Mouse (Mus musculus): ENCODE results near the gene Prnp. TPM values are rescaled to one million over a fixed set of nuclear protein-coding genes. Genes with fewer than 3 reads are reported as not detected.
A peak's percentile ranks its signal among the peaks of the same experiment; 100 is the strongest.

Gene Prnp
- polyA plus RNA-seq, 2 experiments, result 36.1 to 39.1 TPM

- no peaks in the 10 kb centered on the region for H3K4me1 ChIP-seq (ENCODE audit: control insufficient read depth, insufficient read depth, low read length)
- no peak overlapping the region for H3K27ac ChIP-seq (replicated peaks; ENCODE audit: low read depth, low read length)
- peak; percentile 72 for ATAC-seq (ENCODE audit: low FRiP score, low read depth)
- no peaks in the 10 kb centered on the region for H3K36me3 ChIP-seq (ENCODE audit: control insufficient read depth, insufficient read depth, low read length)
- DNase-seq (ENCODE audit: low spot score), result peak; percentile 59
- no peaks in the 10 kb centered on the region for H3K27me3 ChIP-seq (ENCODE audit: control insufficient read depth, insufficient read depth, low read length)
- no peak overlapping the region for H3K4me2 ChIP-seq (replicated peaks; ENCODE audit: low read depth, low read length, severe bottlenecking)
- no peak overlapping the region for H3K9ac ChIP-seq (ENCODE audit: low read depth, low read length, severe bottlenecking)
- WGBS, result 46% methylated on average over 9 of the region's 9 CpGs
- peaks cover 6% of the 10 kb centered on the region; the same call in 1 of the 2 replicates for H3K9me3 ChIP-seq (ENCODE audit: control insufficient read depth, low read length)
- no peak overlapping the region for H3K4me3 ChIP-seq (replicated peaks; ENCODE audit: low read length)
- no peak for TF ChIP-seq POLR2A (IDR thresholded peaks at IDR 0.05; ENCODE audit: borderline replicate concordance, extremely low read depth, insufficient read depth, insufficient read length)
Measured at GRCm38 (mm10) chr2:131980866-131981265, 71.1 kb downstream of the Prnp start.

DNA sequence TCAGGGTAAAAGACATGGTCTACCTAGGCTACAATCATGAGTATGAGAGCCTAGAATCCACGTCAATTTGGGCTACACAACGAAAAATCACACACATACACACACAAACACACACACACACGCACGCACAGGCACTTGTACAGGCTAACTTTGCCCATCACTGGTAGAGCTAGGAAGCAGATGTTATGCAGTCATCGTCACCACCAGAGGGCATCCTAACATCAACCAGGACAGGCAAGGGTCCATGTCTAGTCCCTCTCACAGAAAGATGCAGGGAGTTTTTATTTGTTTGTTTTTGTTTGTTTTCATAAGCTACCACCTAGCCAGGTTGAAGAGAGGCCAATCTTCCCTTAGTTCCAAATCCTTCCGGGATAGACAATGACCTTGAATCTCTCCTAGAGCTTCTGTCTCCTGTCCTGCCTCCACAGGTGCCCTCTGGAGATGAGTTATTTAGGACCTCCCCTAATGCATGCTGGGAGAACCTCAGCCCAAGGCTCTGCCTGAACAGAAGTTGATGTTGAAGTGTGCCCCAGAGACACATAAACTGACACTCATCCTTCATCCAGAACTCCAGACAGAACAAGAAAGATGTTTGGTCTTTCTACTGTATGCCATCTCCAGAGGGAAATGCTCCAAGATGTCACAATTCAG lies 72.9 kb downstream of the Prnp start:
- TF ChIP-seq POLR2A (IDR thresholded peaks at IDR 0.05; ENCODE audit: borderline replicate concordance, extremely low read depth, insufficient read depth, insufficient read length), result no peak
- Histone ChIP-seq H3K4me1 (ENCODE audit: control insufficient read depth, insufficient read depth, low read length) (no peaks in the 10 kb centered on the region), H3K27me3 (ENCODE audit: control insufficient read depth, insufficient read depth, low read length) (no peaks in the 10 kb centered on the region), H3K4me3 (replicated peaks; ENCODE audit: low read length) (no peak overlapping the region), H3K27ac (replicated peaks; ENCODE audit: low read depth, low read length) (no peak overlapping the region), H3K4me2 (replicated peaks; ENCODE audit: low read depth, low read length, severe bottlenecking) (no peak overlapping the region), H3K36me3 (ENCODE audit: control insufficient read depth, insufficient read depth, low read length) (no peaks in the 10 kb centered on the region), H3K9ac (ENCODE audit: low read depth, low read length, severe bottlenecking) (no peak overlapping the region), H3K9me3 (ENCODE audit: control insufficient read depth, low read length) (peaks cover 6% of the 10 kb centered on the region; the same call in 1 of the 2 replicates)
- DNase-seq (ENCODE audit: low spot score), result peak; percentile 82
- WGBS, result 23% methylated on average over 6 of the region's 6 CpGs
- peak; percentile 70; the same call in 1 of the 2 replicates for ATAC-seq (ENCODE audit: low FRiP score, low read depth)

DNA sequence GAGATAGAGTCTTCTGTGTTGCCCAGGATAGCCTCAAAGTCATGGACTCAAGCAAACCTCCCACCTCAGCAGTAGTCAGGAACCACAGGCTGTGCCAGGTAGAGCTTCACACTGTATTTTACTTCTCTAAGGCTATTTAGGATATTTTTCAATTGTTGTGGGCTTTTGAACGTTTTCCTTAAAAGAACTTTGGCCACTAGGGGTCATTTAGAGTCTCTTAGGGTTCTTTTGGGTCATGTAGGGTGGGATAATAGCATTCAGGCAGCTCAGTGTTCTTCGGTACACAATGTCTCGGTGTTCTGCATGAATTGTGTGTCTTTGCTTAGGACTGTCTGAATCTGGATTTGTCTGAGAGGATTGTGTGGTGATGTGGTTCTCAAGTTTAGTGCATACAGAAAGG lies 78.2 kb downstream of the Prnp start:
- 51% methylated on average over 3 of the region's 3 CpGs for WGBS
- H3K27ac ChIP-seq (replicated peaks; ENCODE audit: low read depth, low read length), result no peak overlapping the region
- DNase-seq (ENCODE audit: low spot score) (no peak), ATAC-seq (ENCODE audit: low FRiP score, low read depth) (no peak)
- H3K4me3 ChIP-seq (replicated peaks; ENCODE audit: low read length), result no peak overlapping the region
- no peak overlapping the region for H3K9ac ChIP-seq (ENCODE audit: low read depth, low read length, severe bottlenecking)
- no peak for TF ChIP-seq POLR2A (IDR thresholded peaks at IDR 0.05; ENCODE audit: borderline replicate concordance, extremely low read depth, insufficient read depth, insufficient read length)
- no peaks in the 10 kb centered on the region for H3K36me3 ChIP-seq (ENCODE audit: control insufficient read depth, insufficient read depth, low read length)
- no peaks in the 10 kb centered on the region for H3K9me3 ChIP-seq (ENCODE audit: control insufficient read depth, low read length)
- peaks cover 6% of the 10 kb centered on the region for H3K4me1 ChIP-seq (ENCODE audit: control insufficient read depth, insufficient read depth, low read length)
- no peak overlapping the region for H3K4me2 ChIP-seq (replicated peaks; ENCODE audit: low read depth, low read length, severe bottlenecking)
- no peaks in the 10 kb centered on the region for H3K27me3 ChIP-seq (ENCODE audit: control insufficient read depth, insufficient read depth, low read length)

Other genes with a start within 250 kb of the Prnp start
- 0.04 and 0.25 TPM in 2 replicates for gene Erv3, start 50.2 kb upstream of the Prnp start, polyA plus RNA-seq (2012; rRNA removed)
- not detected in 2 replicates for gene Erv3, start 50.2 kb upstream of the Prnp start, polyA plus RNA-seq (2014; fragmentation: Nextera tagmentation; extraction: Ambion mirVana)
- 0.12 TPM in 1 of 2 replicates, not detected in the other for gene Prn, start within 50 bp of the Prnp start, polyA plus RNA-seq (2012; rRNA removed)
- not detected in 2 replicates for gene Prn, start within 50 bp of the Prnp start, polyA plus RNA-seq (2014; fragmentation: Nextera tagmentation; extraction: Ambion mirVana)
- gene Prnd, start 40.9 kb downstream of the Prnp start, polyA plus RNA-seq (2012; rRNA removed), result 41.2 and 46.2 TPM in 2 replicates
- gene Prnd, start 40.9 kb downstream of the Prnp start, polyA plus RNA-seq (2014; fragmentation: Nextera tagmentation; extraction: Ambion mirVana), result 44.6 and 50.5 TPM in 2 replicates
- 12.6 and 13.2 TPM in 2 replicates for gene Rassf2, start 120.3 kb downstream of the Prnp start, polyA plus RNA-seq (2012; rRNA removed)
- 14.6 and 15.1 TPM in 2 replicates for gene Rassf2, start 120.3 kb downstream of the Prnp start, polyA plus RNA-seq (2014; fragmentation: Nextera tagmentation; extraction: Ambion mirVana)
- 17.6 and 22.7 TPM in 2 replicates for gene Slc23a2, start 235.2 kb downstream of the Prnp start, polyA plus RNA-seq (2012; rRNA removed)
- gene Slc23a2, start 235.2 kb downstream of the Prnp start, polyA plus RNA-seq (2014; fragmentation: Nextera tagmentation; extraction: Ambion mirVana), result 15.6 and 19.9 TPM in 2 replicates